Mouse (Mus musculus) adrenal gland, postnatal 10 days (tissue): ENCODE measurements around the gene Gm17324. TPM values are rescaled to one million over a fixed set of nuclear protein-coding genes. Genes with fewer than 3 reads are reported as not detected.

Experiments used
- DNase-seq: peaks from one replicate; pipeline ENCODE4 v3.0.0; 2021; ENCODE audit warnings: mixed read lengths
- microRNA-seq: library from miRNA; unstranded; fragments of <30 nt; microRNA quantifications from one replicate; pipeline ENCODE4 v1.2.0, GENCODE M21; 2021
- total RNA-seq, 2 experiments: library from RNA; stranded (reverse); gene quantifications; 2 replicates each; pipeline ENCODE4 v1.2.3; 2021

Gm17324 gene
- total RNA-seq, 2 experiments from 2014 or later, result 0.60 TPM; not detected in 1

- DNase-seq, result no peak
Measured at GRCm38 (mm10) chr9:78463337-78463736, 14.8 kb upstream of the Gm17324 start.

- DNase-seq, result no peak
Measured at GRCm38 (mm10) chr9:78457026-78457425, 8.4 kb upstream of the Gm17324 start.

DNA sequence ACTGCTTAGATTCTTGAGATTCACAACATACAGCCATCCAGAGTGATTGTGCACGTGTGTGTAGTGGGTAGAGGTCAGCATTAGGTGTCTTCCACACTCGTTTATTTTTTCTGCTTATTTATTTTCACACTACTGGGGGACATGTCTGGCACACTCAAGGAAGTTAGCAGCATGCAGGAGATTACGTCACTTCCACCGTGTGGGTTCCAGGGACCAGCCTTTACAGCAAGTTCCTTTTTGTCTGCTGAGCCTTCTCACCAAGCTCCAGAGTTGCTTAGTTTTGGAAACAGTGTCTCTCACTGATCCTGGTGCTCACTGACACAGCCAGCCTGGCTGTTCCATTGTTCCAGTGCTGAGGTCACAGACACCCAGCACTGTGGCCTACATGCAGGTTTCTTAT is 2.8 kb upstream of the Gm17324 start:
- no peak for DNase-seq

GRCm38 (mm10) chr9:78450404-78450803 is 1.8 kb upstream of the Gm17324 start:
- DNase-seq, result no peak

GRCm38 (mm10) chr9:78447606-78447972 is 997 bp downstream of the Gm17324 start:
- no peak for DNase-seq

- DNase-seq, result peak; percentile 63
Measured at GRCm38 (mm10) chr9:78442579-78443392, 5.8 kb downstream of the Gm17324 start, which contains the start of gene Cgas. Cgas (minus strand) TSS chr9:78443237.

DNA sequence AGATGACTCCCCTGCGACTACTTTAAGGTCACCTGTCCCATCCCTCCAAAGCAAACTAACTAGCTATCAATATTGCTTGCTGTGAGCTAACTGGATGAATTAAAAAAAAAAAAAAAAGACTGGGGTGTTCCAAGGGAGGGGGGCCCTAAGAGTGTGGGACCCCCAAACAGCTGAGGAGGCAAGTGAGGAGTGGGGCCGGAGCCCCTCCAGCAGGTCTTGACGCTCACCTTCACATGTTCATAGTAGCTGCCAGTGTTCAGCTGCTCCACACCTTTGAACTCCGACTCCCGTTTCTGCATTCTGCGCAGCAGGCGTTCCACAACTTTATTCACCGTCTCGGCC is 6.4 kb downstream of the Gm17324 start:
- no peak for DNase-seq

- no peak for DNase-seq
Measured at GRCm38 (mm10) chr9:78439426-78439825, 9.2 kb downstream of the Gm17324 start.

DNA sequence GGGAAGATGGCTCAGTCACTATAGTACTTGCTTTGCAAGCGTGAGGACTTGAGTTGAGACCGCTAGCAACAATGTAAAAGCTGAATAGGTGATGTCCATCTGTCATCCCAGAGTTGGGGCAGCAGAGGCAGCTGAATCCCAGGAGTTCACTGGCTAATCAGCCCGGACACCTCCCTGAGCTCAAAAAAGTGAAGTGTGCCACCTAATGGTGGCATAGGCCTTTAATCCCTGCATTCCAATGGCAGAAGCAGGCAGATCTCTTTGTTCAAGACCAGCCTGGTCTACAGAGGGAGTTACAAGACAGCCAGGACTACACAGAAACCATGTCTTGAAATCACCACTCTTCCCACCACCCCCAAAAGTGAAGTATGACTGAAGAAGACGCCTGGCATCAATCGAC is 16.1 kb downstream of the Gm17324 start:
- DNase-seq, result no peak

DNA sequence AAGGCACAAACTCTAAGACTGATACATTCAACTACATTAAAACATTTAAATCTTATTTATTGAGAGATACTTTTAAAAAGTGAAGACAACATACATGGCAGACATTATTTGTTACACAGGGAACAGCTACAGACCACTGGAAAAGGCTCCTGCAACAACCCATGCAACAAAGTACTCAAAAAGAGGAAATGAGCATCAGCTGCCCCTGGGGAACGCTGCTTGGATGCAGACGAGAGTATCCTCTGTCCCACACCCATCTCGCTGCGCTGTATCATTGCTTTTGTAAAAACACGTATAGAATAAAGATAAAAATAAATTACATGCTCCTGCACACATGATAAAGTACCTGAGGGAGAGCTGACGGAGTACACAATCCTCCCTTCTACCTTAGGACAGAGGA is 18.1 kb downstream of the Gm17324 start:
- no peak for DNase-seq

GRCm38 (mm10) chr9:78429551-78429950 is 19.0 kb downstream of the Gm17324 start:
- no peak for DNase-seq

DNA sequence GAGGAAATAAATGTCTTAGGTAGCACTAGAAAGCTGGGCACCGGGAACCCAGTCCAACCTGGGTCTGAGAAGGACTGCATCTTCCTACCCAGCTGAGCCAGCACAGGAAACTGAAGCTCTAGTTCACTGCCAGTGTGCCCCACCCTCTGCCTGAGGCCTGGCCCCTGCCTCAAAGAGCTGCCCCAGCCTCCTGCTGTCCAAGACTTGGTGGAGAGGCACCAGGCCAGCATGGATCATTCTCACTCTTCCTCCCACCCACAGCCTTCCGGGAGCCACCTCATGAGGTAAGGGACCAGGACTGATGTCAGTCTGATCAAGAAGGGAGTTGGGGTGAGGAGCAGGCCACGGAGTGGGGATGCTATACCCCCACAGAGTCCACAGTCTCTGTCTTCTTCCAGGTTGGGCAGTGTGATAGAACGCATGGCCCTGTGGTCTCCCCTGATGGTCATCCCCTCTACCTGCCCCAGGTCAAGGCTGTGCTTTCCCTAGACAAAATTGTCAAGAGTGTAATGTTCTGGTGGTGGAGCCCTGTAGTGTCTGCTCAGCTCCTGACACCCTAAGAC is 19.6 kb downstream of the Gm17324 start:
- DNase-seq, result no peak

DNA sequence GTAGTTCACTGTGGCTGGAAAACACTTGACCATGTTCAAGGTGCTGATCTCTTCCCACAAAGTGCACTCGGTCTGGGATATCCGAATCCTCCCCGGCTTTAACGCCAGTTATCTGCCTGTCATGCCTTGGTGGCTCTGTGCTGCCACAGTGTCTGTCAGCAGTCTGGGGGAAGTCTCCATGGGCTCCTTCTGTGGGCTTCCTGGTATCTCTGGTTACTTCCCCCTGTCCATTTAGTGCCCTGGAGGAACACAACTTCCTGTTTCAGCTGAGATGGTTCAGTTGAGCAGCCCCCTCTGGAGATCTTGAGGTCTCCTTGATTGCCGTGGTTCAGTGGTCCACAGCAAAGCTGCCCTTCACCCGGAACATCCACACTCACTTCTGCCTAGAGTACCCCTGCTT is 20.4 kb downstream of the Gm17324 start:
- no peak for DNase-seq

- no peak for DNase-seq
Measured at GRCm38 (mm10) chr9:78427362-78427781, 21.2 kb downstream of the Gm17324 start.

DNA sequence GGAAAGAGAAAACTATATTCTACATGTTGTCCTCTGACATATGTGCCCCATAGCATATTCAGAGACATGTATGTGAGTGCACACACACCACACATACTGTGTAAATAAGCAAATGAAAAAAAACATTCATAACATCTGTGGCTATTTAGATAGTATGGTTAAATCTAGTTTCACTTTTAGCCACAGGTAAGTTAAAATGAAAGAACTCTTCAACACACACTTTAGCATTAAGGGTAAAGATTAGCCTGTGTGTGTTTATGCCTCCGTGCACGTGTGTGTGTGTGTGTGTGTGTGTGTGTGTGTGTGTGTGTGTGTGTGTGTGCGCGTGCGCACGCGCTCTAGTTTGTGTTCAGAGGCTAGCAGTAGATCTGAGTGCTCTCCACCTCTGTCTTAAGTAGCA is 47.0 kb downstream of the Gm17324 start:
- no peak for DNase-seq

DNA sequence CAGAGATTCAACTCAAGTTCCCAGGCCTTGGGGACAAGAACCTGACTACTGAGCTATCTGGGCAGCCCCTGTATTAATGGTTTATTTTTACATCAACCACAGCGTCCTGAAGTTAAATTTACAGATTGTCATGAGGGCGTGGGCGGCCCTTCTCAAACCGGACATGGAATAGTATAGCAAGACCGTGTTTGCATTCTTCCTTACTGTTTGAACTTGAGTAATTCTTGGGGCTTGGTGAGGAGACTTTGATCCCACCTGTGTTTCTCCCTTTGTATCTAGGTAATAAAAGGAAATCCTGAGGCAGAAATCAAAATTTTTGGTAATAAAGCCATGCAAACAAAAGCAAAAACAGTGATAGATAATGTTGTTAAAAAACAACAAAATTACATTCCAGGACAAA is 48.0 kb downstream of the Gm17324 start:
- no peak for DNase-seq

Small RNA genes lying within 50 kb of the gene (microRNA-seq; reads per million reads assigned to microRNA genes)
- not detected for gene Gm26377

Other genes starting within 250 kb of the Gm17324 start
- 1 to 10 TPM in 1 of 2 experiments, under 1 TPM in 1; 0.82 to 1.3 TPM for gene Gsta1, start 218.1 kb downstream of the Gm17324 start, total RNA-seq
- gene Gm3776, start 191.7 kb downstream of the Gm17324 start, total RNA-seq, result not detected
- gene Gm10639, start 158.9 kb downstream of the Gm17324 start, total RNA-seq, result not detected
- not detected for gene Omt2a, start 134.0 kb downstream of the Gm17324 start, total RNA-seq
- not detected for gene Omt2b, start 121.2 kb downstream of the Gm17324 start, total RNA-seq
- gene Gsta2, start 93.0 kb downstream of the Gm17324 start, total RNA-seq, result 1 to 10 TPM; 1.8 to 7.9 TPM
- gene Dppa5a, start 80.6 kb downstream of the Gm17324 start, total RNA-seq, result under 1 TPM in 1 of 2 experiments, not detected in 1; 0.51 TPM
- gene Ooep, start 70.1 kb downstream of the Gm17324 start, total RNA-seq, result under 1 TPM in 1 of 2 experiments, not detected in 1; 0.18 TPM
- not detected for gene Ddx43, start 53.0 kb downstream of the Gm17324 start, total RNA-seq
- gene Cgas, start 5.5 kb downstream of the Gm17324 start, total RNA-seq, result 1 to 10 TPM; 1.3 to 1.8 TPM
- 10 to 100 TPM; 23.6 to 29.8 TPM for gene Mto1, start 578 bp downstream of the Gm17324 start, total RNA-seq
- 1,000 to 10,000 TPM; 6,172 to 6,732 TPM for gene Eef1a1, start 40.4 kb upstream of the Gm17324 start, total RNA-seq
- gene Slc17a5, start 139.3 kb upstream of the Gm17324 start, total RNA-seq, result 10 to 100 TPM; 10.2 to 11.2 TPM
- gene Cd109, start 166.8 kb upstream of the Gm17324 start, total RNA-seq, result 1 to 10 TPM; 7.4 to 7.6 TPM